Mouse (Mus musculus) E14TG2a.4 (cell line): Measurements from ENCODE around the gene Gps2.

Source experiments
- H3K27me3 ChIP-seq: 2 replicates; pipeline ENCODE4 v1.6.1; 2014; ENCODE audit warnings: low read length, control low read depth; ENCODE audit not compliant: insufficient read depth
- H3K36me3 ChIP-seq: 2 replicates; pipeline ENCODE4 v1.6.1; 2014; ENCODE audit warnings: low read length, control low read depth; ENCODE audit not compliant: insufficient read depth
- H3K4me1 ChIP-seq: replicated peaks from 2 replicates; pipeline ENCODE4 v1.6.1; 2014; ENCODE audit warnings: low read depth, low read length, control low read depth
- H3K4me3 ChIP-seq: replicated peaks from 2 replicates; pipeline ENCODE4 v1.5.1; 2014; ENCODE audit warnings: mild to moderate bottlenecking, low read length
- H3K9me3 ChIP-seq: 2 replicates; pipeline ENCODE4 v1.6.1; 2014; ENCODE audit warnings: low read length, control low read depth
- CTCF ChIP-seq: conservative IDR thresholded peaks from 2 replicates; pipeline ENCODE4 v1.5.1; 2014; ENCODE audit warnings: low read length
- NANOG ChIP-seq: IDR thresholded peaks from 2 replicates; pipeline ENCODE4 v1.6.1; 2014; ENCODE audit warnings: borderline replicate concordance, low read length, mixed read lengths
- POU5F1 ChIP-seq: IDR thresholded peaks from 2 replicates; pipeline ENCODE4 v1.6.1; 2014; ENCODE audit warnings: low read length, borderline replicate concordance

Gps2 gene

DNA sequence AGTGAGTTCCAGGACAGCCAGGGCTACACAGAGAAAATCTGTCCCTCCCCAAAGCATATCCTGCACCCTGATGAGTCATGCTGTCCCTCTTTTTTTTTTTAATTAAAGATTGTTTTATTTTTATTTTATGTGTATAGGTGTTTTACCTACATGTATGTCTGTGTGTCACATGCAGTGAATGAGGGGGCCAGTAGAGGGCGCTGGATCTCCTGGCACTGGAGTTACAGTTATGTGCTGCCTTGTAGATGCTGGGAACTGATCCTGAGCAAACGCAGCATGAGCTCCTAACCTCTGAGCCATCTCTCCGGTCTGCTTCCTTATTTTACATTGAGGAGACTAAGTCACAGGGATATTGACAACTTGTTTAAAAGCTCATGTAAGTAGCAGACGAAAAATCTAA lies 30.6 kb upstream of the Gps2 start:
- TF ChIP-seq CTCF (peak; percentile 84), NANOG (no peak), POU5F1 (no peak)
- no peak overlapping the region for H3K4me3 ChIP-seq
- no peaks in the 10 kb centered on the region for H3K9me3 ChIP-seq
- peaks cover 40% of the 10 kb centered on the region for H3K27me3 ChIP-seq
- H3K36me3 ChIP-seq, result peaks cover 27% of the 10 kb centered on the region
- H3K4me1 ChIP-seq, result peaks cover 62% of the 10 kb centered on the region

DNA sequence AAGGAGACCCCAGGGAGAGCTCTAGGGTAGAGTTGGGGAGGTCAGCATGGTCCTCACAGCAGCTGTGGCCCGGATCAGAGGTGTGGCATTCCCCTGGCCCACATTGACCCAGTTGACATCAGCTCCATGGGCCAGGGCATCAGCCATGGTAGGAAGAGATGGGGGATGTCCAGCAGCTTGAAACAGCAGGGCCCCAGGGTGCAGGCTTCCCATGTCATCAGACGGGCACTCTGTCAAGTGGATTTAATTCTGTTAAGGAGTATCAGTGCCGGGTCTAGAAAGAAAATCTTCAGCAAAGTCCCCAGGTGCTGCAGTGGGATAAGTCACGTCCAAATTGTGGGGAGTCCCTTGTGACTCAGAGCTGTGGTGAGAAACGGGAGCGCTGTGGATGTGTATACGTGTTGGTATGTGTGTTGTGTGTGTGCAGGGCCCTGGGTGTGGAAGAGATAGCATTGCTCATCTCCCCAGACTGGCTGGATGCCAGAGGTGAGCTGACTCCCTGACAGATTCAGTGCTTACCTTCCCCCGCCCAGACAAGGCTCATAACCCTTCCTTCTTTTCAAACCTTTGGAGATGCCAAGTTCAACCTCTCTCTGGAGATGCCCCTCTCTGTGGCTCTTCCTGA lies 30.0 kb upstream of the Gps2 start:
- peaks cover 39% of the 10 kb centered on the region for H3K27me3 ChIP-seq
- H3K4me1 ChIP-seq, result peaks cover 57% of the 10 kb centered on the region
- TF ChIP-seq POU5F1, result no peak
- no peak for TF ChIP-seq NANOG
- no peak for TF ChIP-seq CTCF
- no peak overlapping the region for H3K4me3 ChIP-seq
- peaks cover 29% of the 10 kb centered on the region for H3K36me3 ChIP-seq
- H3K9me3 ChIP-seq, result no peaks in the 10 kb centered on the region

DNA sequence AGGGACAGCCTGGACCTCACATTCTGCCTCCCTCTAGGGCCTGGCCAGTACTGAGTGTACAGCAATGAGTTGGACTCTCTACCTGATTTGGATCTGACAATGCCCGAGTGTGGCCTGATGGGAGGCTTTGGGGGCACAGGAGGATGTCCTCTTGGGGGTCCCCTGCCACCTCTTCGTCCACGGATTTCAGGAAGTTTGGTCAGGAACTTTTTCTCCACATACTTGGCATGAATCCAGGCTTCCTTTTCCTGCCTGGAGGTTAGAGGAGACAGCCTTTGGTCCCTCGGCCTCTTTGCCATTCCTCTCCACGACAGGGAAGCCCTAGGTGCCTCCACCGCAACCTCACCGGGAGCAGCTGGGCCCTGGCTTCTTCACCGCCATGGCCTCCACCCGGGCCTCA lies 29.4 kb upstream of the Gps2 start:
- Histone ChIP-seq H3K9me3 (no peaks in the 10 kb centered on the region), H3K4me1 (peaks cover 51% of the 10 kb centered on the region), H3K4me3 (no peak overlapping the region), H3K27me3 (peaks cover 33% of the 10 kb centered on the region), H3K36me3 (peaks cover 32% of the 10 kb centered on the region)
- TF ChIP-seq POU5F1 (no peak), CTCF (no peak), NANOG (no peak)

DNA sequence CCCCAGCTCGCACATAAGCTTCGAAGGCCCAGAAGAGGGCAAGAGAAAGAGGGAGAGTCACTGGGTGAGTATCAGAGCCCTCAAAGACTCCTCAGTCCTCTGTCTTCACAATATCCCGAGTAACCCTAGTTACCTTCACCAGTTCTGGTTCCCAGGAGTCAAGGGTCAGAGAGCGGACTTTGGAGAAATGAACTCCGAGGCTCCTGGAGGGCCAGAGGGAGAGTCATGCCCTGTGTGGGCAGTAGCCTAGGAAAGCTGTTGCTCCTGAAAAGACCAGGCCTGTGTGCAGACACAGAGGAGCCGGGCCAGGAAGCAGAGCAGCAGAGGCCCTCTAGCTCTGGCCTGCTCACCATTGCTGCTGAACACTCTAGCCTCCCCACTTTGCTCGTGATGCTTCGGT lies 29.0 kb upstream of the Gps2 start:
- H3K4me3 ChIP-seq, result no peak overlapping the region
- no peak for TF ChIP-seq NANOG
- no peak for TF ChIP-seq CTCF
- H3K9me3 ChIP-seq, result no peaks in the 10 kb centered on the region
- H3K36me3 ChIP-seq, result peaks cover 36% of the 10 kb centered on the region
- H3K27me3 ChIP-seq, result peaks cover 29% of the 10 kb centered on the region
- peaks cover 50% of the 10 kb centered on the region for H3K4me1 ChIP-seq

DNA sequence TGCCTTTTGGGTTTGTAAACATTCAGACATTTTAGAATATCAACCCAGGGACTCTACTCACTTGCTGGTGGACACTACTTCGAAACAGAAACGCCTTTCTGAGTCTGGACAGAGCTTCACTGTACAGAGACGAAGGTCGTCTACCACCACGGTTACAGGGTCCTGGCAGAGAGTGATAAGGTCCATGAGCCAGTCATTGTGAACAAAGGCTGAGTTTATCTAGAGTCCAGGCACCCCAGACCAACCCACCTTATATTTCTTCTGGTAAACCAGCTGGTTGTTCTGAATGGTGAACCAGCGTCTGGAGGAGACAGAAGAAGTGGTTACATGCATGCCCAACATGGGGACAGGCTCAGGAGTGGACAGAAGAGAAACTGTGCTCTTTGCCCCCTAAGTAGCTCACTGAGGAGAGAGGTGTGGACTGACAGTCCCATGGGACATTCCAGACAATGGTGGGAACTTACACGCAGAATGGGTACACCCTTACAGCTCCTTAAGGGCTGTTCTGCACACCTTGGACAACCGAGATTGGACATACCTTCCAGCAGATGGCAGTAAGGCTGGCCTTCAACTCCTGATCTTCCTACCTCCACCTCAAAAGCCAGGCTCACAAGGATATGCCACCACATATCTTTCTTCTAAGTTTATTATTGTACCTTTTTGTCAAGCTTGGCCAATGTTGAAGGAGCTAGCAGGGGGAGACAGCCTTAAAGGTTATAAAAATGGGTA lies 26.6 kb upstream of the Gps2 start:
- no peaks in the 10 kb centered on the region for H3K9me3 ChIP-seq
- peaks cover 36% of the 10 kb centered on the region for H3K36me3 ChIP-seq
- TF ChIP-seq CTCF (peak; percentile 34), POU5F1 (no peak), NANOG (no peak)
- H3K4me3 ChIP-seq, result no peak overlapping the region
- peaks cover 46% of the 10 kb centered on the region for H3K4me1 ChIP-seq
- peaks cover 6% of the 10 kb centered on the region for H3K27me3 ChIP-seq

DNA sequence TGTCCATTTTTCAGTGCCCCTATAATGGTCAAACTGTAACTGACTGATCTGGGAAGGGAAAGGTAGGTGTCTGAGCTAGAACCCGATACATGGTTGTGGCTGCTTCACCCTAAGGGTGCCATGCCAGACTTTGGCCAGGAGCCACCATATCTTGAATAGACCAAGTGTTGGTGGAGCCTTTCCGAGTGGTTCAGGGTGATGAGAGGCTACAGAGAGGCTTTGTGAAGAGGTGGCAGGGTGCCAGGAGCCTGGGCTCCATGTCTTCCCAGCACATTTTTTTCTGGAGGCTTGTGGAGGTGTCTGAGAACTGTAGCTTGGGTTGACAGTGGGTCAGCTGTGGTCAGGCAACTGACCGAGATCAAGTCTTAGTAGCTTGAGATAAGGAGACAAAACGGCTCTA lies 22.2 kb upstream of the Gps2 start:
- H3K9me3 ChIP-seq, result no peaks in the 10 kb centered on the region
- H3K4me1 ChIP-seq, result peaks cover 53% of the 10 kb centered on the region
- H3K36me3 ChIP-seq, result peaks cover 15% of the 10 kb centered on the region
- no peaks in the 10 kb centered on the region for H3K27me3 ChIP-seq
- TF ChIP-seq NANOG (no peak), POU5F1 (no peak), CTCF (no peak)
- peak overlapping the region; percentile 32; the same call in 1 of the 2 replicates for H3K4me3 ChIP-seq

DNA sequence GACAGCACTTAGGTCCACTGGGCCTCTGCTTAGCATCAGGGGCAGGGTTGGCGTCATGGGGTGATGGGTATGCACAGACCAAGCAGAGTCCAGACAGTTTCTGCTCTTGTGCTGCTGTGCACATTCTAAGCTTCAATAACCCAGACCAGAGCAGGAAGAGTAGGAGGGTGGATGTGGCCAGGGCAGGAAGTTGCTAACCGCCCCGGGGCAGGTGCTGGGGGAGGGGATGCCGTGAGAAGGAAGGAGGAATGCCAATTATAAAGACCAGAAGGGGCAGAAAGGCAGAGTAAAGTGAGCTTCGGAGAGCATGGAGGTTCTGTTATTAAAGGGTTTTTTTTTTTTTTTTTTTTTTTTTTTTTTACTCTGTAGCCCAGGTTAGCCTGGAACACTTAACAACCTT lies 19.0 kb upstream of the Gps2 start:
- peak overlapping the region; percentile 60 for H3K4me3 ChIP-seq
- H3K36me3 ChIP-seq, result no peaks in the 10 kb centered on the region; the same call in 1 of the 2 replicates
- H3K9me3 ChIP-seq, result no peaks in the 10 kb centered on the region
- TF ChIP-seq CTCF (no peak), NANOG (no peak), POU5F1 (no peak)
- H3K27me3 ChIP-seq, result peaks cover 8% of the 10 kb centered on the region; the same call in 1 of the 2 replicates
- H3K4me1 ChIP-seq, result peaks cover 64% of the 10 kb centered on the region

DNA sequence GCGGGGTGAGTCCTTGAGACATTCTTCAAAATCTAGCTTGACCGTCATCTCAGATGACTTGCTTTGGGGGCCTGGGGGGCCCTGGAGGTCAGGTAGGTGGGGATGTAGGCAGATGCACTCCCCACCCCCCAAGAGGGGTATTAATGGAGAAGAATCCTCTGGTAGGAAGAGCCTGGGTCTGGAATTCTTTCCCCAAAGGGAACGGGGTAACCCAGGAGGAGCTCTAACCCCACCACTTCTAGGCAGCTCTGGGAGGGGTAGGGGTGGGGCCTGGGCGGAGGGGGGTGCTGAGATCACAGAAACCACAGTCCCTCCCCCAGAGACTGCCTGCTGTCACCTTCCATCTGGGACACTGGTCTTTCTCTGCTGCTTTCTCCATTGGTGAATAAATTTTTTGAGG lies 18.4 kb upstream of the Gps2 start, which contains the start of gene Acap1:
Gene Acap1, minus strand, starts transcription at position 249 of the 400 bp plus-strand sequence.
- peaks cover 64% of the 10 kb centered on the region for H3K4me1 ChIP-seq
- peaks cover 8% of the 10 kb centered on the region; the same call in 1 of the 2 replicates for H3K27me3 ChIP-seq
- no peaks in the 10 kb centered on the region; the same call in 1 of the 2 replicates for H3K36me3 ChIP-seq
- TF ChIP-seq CTCF (no peak), POU5F1 (no peak), NANOG (no peak)
- H3K9me3 ChIP-seq, result no peaks in the 10 kb centered on the region
- peak within 1 kb of the TSS; percentile 60 for H3K4me3 ChIP-seq

DNA sequence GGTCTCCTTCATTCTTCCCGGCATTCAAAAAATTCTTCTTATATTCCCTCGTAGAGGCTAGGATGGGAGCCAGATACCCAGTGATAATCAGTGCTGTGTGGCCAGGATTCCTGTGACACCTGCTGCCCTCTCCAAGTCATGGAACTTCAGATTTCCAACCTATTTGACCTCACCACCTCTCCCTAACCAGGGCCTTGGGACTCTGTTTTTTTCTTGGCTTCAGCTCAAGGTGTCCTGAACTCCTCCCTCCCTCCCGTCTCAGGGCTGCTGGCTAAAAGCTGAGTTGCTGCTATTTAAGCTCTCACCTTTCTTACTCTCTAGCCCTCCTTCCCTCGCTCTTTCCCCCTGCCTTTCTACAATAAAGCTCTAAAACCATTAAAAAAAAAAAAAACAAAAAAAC lies 13.8 kb upstream of the Gps2 start:
- Histone ChIP-seq H3K4me1 (peaks cover 66% of the 10 kb centered on the region), H3K9me3 (no peaks in the 10 kb centered on the region), H3K36me3 (peaks cover 18% of the 10 kb centered on the region), H3K4me3 (peak overlapping the region; percentile 93), H3K27me3 (peaks cover 8% of the 10 kb centered on the region; the same call in 1 of the 2 replicates)
- TF ChIP-seq CTCF (no peak), POU5F1 (no peak), NANOG (no peak)
